Mouse (Mus musculus) brain, embryonic 14.5 days (tissue): Measurements from ENCODE around the gene Olfr319.
"Not testable (repeated sequence)": the region's sequence is repeated elsewhere in the genome, so short reads cannot be mapped to it uniquely, and the experiment has no call there.

ENCODE experiments used
- CTCF ChIP-seq: fragments of 200-500 bp; IDR thresholded peaks from 2 replicates; pipeline ENCODE4 v1.5.1; 2012; ENCODE audit warnings: inconsistent platforms, mild to moderate bottlenecking, moderate library complexity, borderline replicate concordance; ENCODE audit not compliant: insufficient read depth, insufficient read length; ENCODE audit errors: extremely low read depth
- POLR2A ChIP-seq: fragments of 200-500 bp; IDR thresholded peaks from 2 replicates; pipeline ENCODE4 v1.6.1; 2012; ENCODE audit warnings: mild to moderate bottlenecking, inconsistent platforms, borderline replicate concordance; ENCODE audit not compliant: poor library complexity, insufficient read depth, insufficient read length, severe bottlenecking; ENCODE audit errors: extremely low read depth

DNA sequence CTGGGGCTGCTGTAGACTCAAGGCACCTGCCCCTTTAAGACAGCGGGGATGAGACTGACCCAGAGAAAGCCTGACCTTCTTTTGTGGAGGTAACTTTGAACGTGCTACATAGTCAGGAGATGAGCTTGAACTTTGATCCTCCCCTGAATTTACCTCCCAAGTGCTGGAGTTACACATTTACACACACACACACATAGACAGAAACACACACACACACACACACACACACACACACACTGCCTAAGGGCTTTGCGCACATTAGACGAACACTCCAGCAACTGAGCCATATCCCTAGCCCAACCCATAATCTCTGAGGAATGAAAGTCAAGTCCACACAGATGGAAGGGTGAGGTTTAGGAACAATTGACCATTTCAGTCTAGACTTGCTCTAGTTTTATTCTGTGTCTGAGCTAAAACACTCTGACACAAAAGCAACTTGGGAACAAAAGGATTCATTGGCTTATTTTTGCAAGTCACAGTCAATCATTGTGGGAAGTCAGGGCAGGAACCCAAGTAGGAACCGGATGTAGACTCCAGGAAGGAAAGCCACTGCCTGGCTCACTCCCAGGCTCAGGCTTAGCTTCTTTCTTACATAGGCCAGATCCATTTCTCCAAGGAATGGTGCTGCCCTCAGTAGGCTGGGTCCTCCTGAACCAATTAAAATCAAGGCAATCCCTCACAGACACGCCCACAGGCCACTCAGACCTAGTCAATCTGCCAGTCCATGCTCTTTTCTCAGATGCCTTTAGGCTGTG, 29.1 kb downstream of the Olfr319 start:
- TF ChIP-seq POLR2A, CTCF: not testable (repeated sequence)
